Mouse (Mus musculus): Measurements from ENCODE around the gene Grm4.

GRCm38 (mm10) chr17:27493969-27494368 is 27.2 kb downstream of the Grm4 start:
- TF ChIP-seq GATA1 (IDR thresholded peaks at IDR 0.05; ENCODE audit: borderline replicate concordance, low read length) (no peak), FLI1 (IDR thresholded peaks at IDR 0.05; ENCODE audit: low read length) (no peak)
